Mouse (Mus musculus) left cerebral cortex, adult 2 months (tissue): ENCODE results near the gene Tmem138. TPM values are rescaled to one million over a fixed set of nuclear protein-coding genes. Genes with fewer than 3 reads are reported as not detected.
A peak's percentile ranks its signal among the peaks of the same experiment; 100 is the strongest.

ENCODE experiments used
- DNase-seq, 2 experiments: peaks; one replicate each; pipeline ENCODE4 v3.0.0; 2021 to 2022; ENCODE audit warnings: low spot score in 2 of 2, mixed read lengths in 1 of 2; ENCODE audit errors: extremely low spot score in 1 of 2
- H3K27ac ChIP-seq: fragments of 200-600 bp; 2 replicates; pipeline ENCODE4 v1.8.1; 2022
- H3K4me3 ChIP-seq: fragments of 200-600 bp; 2 replicates; pipeline ENCODE4 v1.8.1; 2022
- CTCF ChIP-seq: fragments of 200-600 bp; IDR thresholded peaks from 2 replicates; pipeline ENCODE4 v1.8.1; 2022; ENCODE audit warnings: antibody characterized with exemption, mild to moderate bottlenecking, moderate library complexity
- intact Hi-C: fragments of 180-260 bp; cut with DNase I; formaldehyde crosslinking; loops from one replicate; pipeline ENCODE4 v1.15.1; 2025
- long read RNA-seq, 2 experiments: library from polyadenylated mRNA; stranded (forward); transcript quantifications; one replicate each; pipeline ENCODE4 v2.0.0; 2021; ENCODE audit warnings: borderline mapping rate in 2 of 2
- total RNA-seq, 2 experiments: library from RNA; stranded (reverse); gene quantifications; 2 replicates each; pipeline ENCODE4 v1.2.3; 2021

Tmem138 gene
- total RNA-seq: 10 to 100 TPM; 12.2 to 13.8 TPM
- long read RNA-seq, experiment 1, partial matches to known transcripts: 1 of 7 reads
- long read RNA-seq, experiment 1, other reads (novel, unspliced or antisense): 2 of 7 reads
- long read RNA-seq, experiment 2, partial matches to known transcripts: 1 of 7 reads
- long read RNA-seq, experiment 2, other reads (novel, unspliced or antisense): 0 of 7 reads

DNA sequence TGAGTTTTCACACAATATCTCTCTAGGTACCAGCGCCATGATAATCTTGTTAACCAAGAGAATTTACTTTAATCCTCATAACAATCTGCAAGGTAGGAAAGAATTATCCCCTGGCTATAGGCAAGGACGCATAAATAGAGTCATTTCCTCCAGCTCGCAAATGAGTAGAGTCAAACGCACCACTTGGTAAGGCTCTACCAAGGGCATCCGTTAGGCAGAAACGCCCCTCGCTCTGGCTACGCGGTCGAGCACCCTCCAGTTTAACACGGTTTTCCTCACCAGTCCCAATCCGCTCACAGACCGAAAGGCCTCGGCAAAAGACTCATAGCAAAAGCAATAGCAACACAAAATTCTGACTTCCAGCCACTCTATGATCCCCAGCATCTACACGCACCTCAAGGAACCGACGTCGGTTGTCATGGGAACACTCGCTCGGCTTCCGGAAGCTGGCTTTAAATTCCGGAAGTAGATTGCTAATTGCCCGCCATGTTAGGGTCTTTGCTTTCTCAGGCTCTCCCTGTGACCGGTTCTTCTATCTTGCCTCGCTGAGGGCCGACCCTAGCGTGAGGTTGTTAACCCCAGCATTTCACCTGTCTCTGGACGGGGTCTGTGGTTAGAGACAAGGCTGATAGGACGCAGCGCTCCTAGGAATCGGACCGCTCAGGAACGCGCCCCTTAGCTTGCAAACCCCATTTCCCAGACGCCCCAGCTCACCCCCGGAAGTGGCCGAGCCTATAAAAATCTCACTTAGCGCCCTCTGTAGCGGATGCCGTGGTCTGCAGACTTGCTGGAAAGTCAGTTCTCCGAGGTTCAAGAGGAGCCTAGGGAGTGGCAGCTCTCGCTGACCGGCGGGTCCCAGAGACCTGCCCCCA lies at the start of gene Tmem138, which contains the start of gene Cyb561a3:
Gene Tmem138 (minus strand): TSS at position 673 of the 872 bp plus-strand sequence.
Gene Cyb561a3 (plus strand): TSS at position 483 of the 872 bp plus-strand sequence.
- intact Hi-C loops: loop anchor here (1.0 to 2.0 kb wide), 3 partner anchors 22 to 52 kb away; partner anchors contain the start of genes Cpsf7, Ddb1 and Tkfc
- H3K27ac ChIP-seq: peak within 1 kb of the TSS; percentile 99
- DNase-seq: peak; percentile 90 to 93
- peak within 1 kb of the TSS; percentile 69 for H3K4me3 ChIP-seq
- peak; percentile 62 for TF ChIP-seq CTCF

DNA sequence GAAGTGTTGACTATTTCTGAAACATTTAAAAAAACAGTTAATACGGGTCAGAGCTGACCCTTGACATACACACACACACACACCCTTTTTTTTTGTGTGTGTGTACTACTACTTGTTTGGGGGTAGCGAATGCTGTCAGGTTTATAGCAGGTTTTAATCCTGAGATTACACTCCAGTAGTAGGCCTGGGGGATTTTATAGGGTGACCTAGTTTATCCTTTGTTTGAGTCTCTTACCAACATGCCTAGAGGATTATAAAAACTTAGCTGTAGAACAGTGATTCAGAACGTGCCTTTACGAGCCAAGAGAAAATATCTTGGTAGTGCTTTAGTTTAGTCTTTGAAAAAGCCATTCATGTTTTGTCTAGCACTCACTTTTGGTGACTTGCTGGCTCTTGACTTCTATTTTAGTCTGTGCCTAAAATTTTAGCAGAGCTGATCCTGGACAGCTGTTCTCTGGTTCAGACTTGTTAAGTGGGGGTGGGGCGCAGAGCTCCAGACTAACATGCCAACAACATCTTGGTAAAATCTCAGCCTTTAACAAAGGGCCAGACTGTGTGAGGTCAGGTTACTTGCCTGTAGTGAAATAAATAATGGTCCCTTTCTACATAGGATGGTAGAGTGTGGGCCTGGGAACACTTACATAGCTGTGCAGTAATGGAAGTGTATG lies 31.5 kb upstream of the Tmem138 start:
- TF ChIP-seq CTCF: no peak
- Histone ChIP-seq H3K27ac (no peak overlapping the region), H3K4me3 (no peak overlapping the region)
- intact Hi-C loops: loop anchor here (5.0 kb wide), 1 partner anchor 81 kb away; the partner anchor contains the start of genes Cpsf7 and Sdhaf2
- no peak for DNase-seq

DNA sequence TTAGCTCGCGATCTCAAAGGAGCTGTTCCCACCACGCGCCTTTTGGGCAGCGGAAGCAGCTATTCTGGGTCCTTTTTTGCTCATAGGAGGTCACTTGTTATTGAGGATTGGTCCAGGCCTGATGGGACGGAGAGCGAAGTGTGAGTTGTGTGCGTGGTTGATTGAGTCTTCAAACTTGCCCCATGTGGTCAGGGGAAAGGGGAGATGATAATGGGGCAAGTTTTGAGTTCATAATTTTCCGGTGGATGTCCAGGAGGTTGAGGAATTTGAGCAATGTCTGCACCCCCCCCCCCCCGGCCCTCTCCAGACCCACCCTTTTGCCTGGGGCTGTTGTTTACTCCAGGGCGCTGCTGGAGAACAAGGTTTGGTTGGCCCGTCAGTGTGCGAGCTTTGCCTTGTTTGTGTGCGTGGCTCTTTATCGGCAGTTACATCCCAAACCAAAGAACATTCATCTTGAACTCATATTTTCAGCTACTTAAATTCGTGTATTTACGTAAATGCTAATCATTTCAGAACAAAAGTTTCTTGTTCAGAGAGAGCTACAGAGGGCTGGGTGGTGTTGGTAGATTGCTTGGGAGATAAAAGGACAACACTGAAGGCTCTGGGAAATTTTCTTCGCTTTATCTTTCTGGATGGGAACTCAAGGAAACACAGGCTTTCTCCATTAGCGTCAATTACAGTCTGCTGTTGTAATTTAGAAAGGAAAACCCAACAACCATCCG lies 28.9 kb upstream of the Tmem138 start:
- intact Hi-C loops: loop anchor here (1.0 to 5.0 kb wide), 3 partner anchors 29 to 79 kb away; partner anchors contain the start of genes Cpsf7, Cyb561a3, Sdhaf2 and Tmem138
- Histone ChIP-seq H3K4me3 (peak overlapping the region; percentile 93), H3K27ac (peak overlapping the region; percentile 89)
- TF ChIP-seq CTCF: no peak
- no peak for DNase-seq

DNA sequence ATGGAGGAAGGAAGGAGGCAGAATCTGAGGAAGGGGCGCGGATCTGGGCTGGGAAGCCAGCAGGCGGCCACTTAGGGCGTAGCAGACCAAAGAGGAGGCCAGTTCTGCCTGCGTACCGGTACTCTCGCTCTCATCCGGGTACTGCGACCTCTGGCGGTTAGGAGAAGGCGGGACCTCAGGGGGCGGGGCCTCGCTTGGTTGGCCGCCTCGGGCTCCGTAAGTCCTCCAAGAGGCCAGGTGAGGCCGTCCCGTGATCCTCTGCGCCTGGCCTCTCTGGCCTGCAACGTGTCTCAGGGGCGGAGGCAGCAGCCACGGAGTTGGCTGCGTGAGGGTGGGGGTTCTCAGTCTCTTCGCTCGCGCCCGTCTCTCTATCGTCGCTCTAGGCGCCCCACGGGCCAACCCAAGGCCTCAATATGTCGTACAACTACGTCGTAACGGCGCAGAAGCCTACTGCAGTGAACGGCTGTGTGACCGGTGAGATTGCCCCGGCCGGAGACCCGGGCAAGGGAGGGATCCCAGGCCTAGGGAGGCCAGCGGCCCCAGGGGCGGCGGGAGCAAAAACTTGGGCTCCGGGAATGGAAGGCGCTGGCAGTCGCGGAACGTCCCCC lies 28.2 kb upstream of the Tmem138 start, which contains the start of the genes Ddb1 and Tkfc:
Gene Ddb1 (plus strand): TSS at position 35 of the 608 bp plus-strand sequence.
Gene Tkfc (minus strand): TSS at position 362 of the 608 bp plus-strand sequence.
- peak within 1 kb of the TSS; percentile 93 for H3K4me3 ChIP-seq
- DNase-seq: peak; percentile 99
- intact Hi-C loops: loop anchor here (1.0 to 5.0 kb wide), 3 partner anchors 28 to 78 kb away; partner anchors contain the start of genes Cpsf7, Cyb561a3, Sdhaf2 and Tmem138
- H3K27ac ChIP-seq: peak within 1 kb of the TSS; percentile 96
- peak; percentile 64 for TF ChIP-seq CTCF

DNA sequence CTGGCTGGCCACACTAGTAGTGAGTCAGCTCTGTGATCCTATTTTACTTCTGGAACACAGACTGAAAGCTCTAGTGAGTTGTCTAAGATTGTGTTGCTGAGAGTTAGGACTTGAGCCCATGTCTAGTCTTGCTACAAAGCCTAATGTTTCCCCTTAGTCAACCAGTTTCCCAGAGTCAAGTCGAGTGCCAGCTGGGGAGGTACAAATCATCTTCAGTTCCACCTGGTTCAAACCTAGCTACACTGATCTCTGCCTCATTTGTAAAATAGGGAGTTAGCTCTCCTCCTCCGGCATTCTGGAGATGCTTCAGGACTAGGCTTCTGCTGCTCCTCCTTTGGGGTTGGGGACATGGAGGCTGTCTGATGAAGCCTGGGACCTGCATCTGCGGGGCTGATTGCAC lies 27.4 kb upstream of the Tmem138 start:
- peak overlapping the region; percentile 96 for H3K27ac ChIP-seq
- peak overlapping the region; percentile 93 for H3K4me3 ChIP-seq
- TF ChIP-seq CTCF: no peak
- no peak for DNase-seq
- intact Hi-C loops: no loop called here

DNA sequence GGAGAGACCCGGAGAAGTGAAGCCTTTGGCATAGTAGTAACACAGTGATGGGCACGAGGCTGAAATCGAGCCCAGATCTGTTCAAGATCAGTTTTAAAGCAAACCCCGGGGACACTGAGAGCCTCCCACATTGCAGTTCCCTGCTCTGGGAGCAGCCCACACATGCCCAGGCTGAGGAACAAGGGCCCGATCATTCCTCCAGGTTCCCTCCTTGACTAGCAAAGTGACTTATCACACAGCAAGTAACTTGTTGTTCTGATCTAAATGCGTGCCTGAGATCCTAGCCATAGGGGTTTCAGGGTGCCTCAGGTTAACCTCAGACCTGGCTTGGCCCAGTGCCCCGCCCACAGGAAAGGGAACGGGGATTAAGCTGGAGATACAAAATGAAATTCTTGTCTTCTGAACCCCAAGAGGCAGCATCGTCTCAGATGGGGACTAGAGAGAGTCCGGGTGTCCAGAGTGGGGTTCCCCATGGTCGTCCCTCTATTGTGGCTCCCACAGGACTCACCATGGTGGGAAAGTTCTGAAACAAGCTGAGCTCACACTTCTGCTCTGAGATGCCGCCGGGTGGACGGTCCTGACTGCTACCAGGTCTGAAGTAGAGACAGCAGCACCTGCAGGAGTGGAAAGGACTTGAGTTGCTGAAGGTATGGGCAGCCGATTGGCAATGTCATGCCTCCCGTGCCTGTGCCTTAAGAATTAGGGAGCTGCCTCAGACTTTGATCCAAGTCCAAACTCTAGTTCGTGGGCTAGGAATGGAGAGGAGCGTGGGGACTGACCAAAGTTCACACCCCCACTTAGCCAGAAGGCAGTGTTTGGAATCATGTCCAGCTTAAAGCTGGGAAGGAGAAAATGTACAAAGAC lies 26.7 kb upstream of the Tmem138 start:
- no peak for TF ChIP-seq CTCF
- intact Hi-C loops: no loop called here
- no peak for DNase-seq
- no peak overlapping the region for H3K27ac ChIP-seq
- H3K4me3 ChIP-seq: no peak overlapping the region

DNA sequence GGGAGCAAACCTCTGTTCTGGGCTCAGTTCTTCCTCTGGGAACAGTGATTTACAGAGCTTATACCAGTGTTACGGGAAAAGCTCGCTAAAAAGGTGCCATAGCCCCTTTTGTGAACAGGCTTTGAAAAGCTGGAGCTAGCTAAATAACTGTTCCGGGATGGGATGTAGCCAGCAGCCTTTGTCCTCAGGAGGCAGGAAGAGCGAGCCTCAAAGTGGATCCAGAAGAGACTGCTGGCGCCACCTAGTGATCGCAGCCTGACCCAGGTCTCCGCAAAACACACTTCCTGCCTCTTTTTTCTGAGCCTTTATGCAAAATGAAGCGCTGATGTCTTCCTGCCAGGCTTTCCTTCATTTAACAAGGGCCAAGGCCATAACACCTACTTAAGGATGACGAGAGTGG lies 25.6 kb upstream of the Tmem138 start:
- Histone ChIP-seq H3K27ac (peak overlapping the region; percentile 54), H3K4me3 (peak overlapping the region; percentile 28)
- peak; percentile 83 to 86 for DNase-seq
- TF ChIP-seq CTCF: peak; percentile 93
- intact Hi-C loops: no loop called here

DNA sequence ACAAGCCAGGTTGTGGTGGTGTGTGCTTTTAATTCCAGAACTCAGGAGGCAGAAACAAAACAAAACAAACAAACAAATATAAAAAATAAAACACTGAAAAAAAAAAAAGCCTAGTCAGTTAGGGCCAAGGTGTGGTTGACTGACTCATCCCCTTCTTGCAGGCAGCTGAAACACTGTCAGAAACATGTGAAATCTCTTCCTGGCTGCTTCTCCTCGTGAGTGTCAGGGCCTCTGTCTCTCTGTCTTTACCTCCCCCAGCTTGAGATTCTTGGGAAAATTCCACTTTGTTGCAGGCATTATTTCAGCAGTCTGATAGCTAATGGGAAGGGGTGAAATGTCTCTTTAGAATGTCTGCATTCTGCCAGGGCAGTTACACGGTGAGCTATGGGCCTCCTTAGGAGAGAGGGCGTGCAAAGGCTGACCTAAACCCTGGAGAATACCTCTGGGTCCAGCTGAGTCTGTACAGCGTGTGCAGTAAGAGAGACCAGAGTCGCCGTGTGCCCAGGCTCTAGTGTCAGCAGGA lies 25.1 kb upstream of the Tmem138 start:
- intact Hi-C loops: no loop called here
- H3K4me3 ChIP-seq: peak overlapping the region; percentile 28
- H3K27ac ChIP-seq: peak overlapping the region; percentile 54
- no peak for TF ChIP-seq CTCF
- DNase-seq: no peak

DNA sequence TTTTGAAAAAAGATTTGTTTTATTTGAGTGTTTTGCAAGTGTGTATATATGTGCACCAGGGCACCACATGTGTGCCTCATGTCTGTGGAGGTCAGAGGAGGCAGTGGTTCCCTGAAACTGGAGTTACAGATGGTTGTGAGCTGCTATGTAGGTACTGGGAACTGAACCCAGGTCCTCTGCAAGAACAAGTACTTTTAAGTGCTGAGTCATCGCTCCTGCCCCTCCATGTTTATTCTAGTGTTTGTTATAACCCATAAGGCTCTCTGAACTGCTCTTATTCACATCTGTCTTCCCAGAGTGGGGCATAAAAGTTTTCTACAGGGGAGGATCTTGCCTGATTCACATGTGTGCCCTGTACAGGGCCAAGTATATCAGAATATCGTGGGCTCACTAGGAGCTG lies 22.5 kb upstream of the Tmem138 start:
- H3K27ac ChIP-seq: no peak overlapping the region
- no peak for DNase-seq
- intact Hi-C loops: no loop called here

More for the DNA sequence above, 22.5 kb upstream of the Tmem138 start:
- no peak for TF ChIP-seq CTCF
- no peak overlapping the region for H3K4me3 ChIP-seq
